Comparison of ENCODE assay signal across 19 mouse cellular contexts in genomic region chr2:4361981-4362834, GRCm38 (mm10).
DNase-seq lines count a peak whose midpoint lies in the region.
"Had no signal": no experiment of that assay in that cellular context is flagged by ENCODE, and none has a peak within 500 bp of the region (broad histone marks: within the 10 kb centered on the region; RNA-seq: fewer than 3 reads in every experiment).

No protein-coding gene starts in this region.

- peak; percentile 27 for DNase-seq in gastrocnemius, adult 18-20 months (ENCODE audit: low spot score)
- DNase-seq in gastrocnemius, postnatal 10 days = no peak
- peak; percentile 57 for DNase-seq in 3T3-L1 (ENCODE audit: low read depth, low spot score)
- peak; percentile 39 for DNase-seq in embryonic facial prominence, embryonic 10.5 days (ENCODE audit: low spot score)
- peak; percentile 51 for DNase-seq in forelimb bud, embryonic 11.5 days (ENCODE audit: low read depth, low spot score)
- DNase-seq in thymus, postnatal 14 days = no peak
- DNase-seq in layer of hippocampus, postnatal 14 days (ENCODE audit: low spot score in 2 of 2) = no peak
- no peak for DNase-seq in kidney, postnatal 25 days
- DNase-seq: adrenal gland, postnatal 14 days; cerebellum, adult 8-10 months; kidney, adult 18-20 months; kidney, postnatal 4 days; layer of hippocampus, postnatal 36 days; retina, postnatal 1 day; thymus, adult 2 months had no signal

- no peaks in the 10 kb centered on the region for H3K9me3 ChIP-seq in embryonic facial prominence, embryonic 10.5 days
- H3K9me3 ChIP-seq: forebrain, embryonic 13.5 days; heart, embryonic 12.5 days; liver, embryonic 15.5 days; midbrain, embryonic 13.5 days had no signal

- peaks cover 12% of the 10 kb centered on the region for H3K36me3 ChIP-seq in embryonic facial prominence, embryonic 10.5 days (replicated peaks)
- H3K36me3 ChIP-seq: liver, embryonic 15.5 days; midbrain, embryonic 13.5 days had no signal

- peak overlapping the region; percentile 44; the same call in 1 of the 2 replicates for H3K27ac ChIP-seq in embryonic facial prominence, embryonic 10.5 days (replicated peaks)
- H3K27ac ChIP-seq: forebrain, embryonic 13.5 days; liver, embryonic 15.5 days; midbrain, embryonic 13.5 days had no signal

- 41% methylated on average over 9 of the region's 9 CpGs for WGBS in embryonic facial prominence, embryonic 10.5 days

- H3K27me3 ChIP-seq in embryonic facial prominence, embryonic 10.5 days (replicated peaks; ENCODE audit: low read depth, poor library complexity, severe bottlenecking) = no peaks in the 10 kb centered on the region
- H3K27me3 ChIP-seq: forebrain, embryonic 13.5 days; heart, embryonic 12.5 days; liver, embryonic 15.5 days; midbrain, embryonic 13.5 days had no signal

- H3K4me1 ChIP-seq in embryonic facial prominence, embryonic 10.5 days = peaks cover 26% of the 10 kb centered on the region
- H3K4me1 ChIP-seq: forebrain, embryonic 13.5 days; heart, embryonic 12.5 days; liver, embryonic 15.5 days; midbrain, embryonic 13.5 days had no signal

- H3K4me3 ChIP-seq in embryonic facial prominence, embryonic 10.5 days = no peak overlapping the region
- H3K4me3 ChIP-seq: forebrain, embryonic 13.5 days; heart, embryonic 12.5 days; liver, embryonic 15.5 days; midbrain, embryonic 13.5 days had no signal

Comparison
In these comparisons a context has a peak if more than half of its experiments do, and no peak if none do; other contexts are left out.
1. DNase-seq: peak in gastrocnemius, adult 18-20 months (single experiment), 3T3-L1 (single experiment), embryonic facial prominence, embryonic 10.5 days (single experiment) and forelimb bud, embryonic 11.5 days (single experiment); none in gastrocnemius, postnatal 10 days (single experiment), thymus, postnatal 14 days (single experiment), layer of hippocampus, postnatal 14 days (0 of 2) and kidney, postnatal 25 days (0 of 2).